Mouse (Mus musculus) E14TG2a.4 (cell line): ENCODE results near the gene Tmem200a.
"Not testable (repeated sequence)": the region's sequence is repeated elsewhere in the genome, so short reads cannot be mapped to it uniquely, and the experiment has no call there.

Source experiments
- H3K27me3 ChIP-seq: 2 replicates; pipeline ENCODE4 v1.6.1; 2014; ENCODE audit warnings: low read length, control low read depth; ENCODE audit not compliant: insufficient read depth
- H3K36me3 ChIP-seq: 2 replicates; pipeline ENCODE4 v1.6.1; 2014; ENCODE audit warnings: low read length, control low read depth; ENCODE audit not compliant: insufficient read depth
- H3K4me1 ChIP-seq: replicated peaks from 2 replicates; pipeline ENCODE4 v1.6.1; 2014; ENCODE audit warnings: low read depth, low read length, control low read depth
- H3K4me3 ChIP-seq: replicated peaks from 2 replicates; pipeline ENCODE4 v1.5.1; 2014; ENCODE audit warnings: mild to moderate bottlenecking, low read length
- H3K9me3 ChIP-seq: 2 replicates; pipeline ENCODE4 v1.6.1; 2014; ENCODE audit warnings: low read length, control low read depth
- CTCF ChIP-seq: conservative IDR thresholded peaks from 2 replicates; pipeline ENCODE4 v1.5.1; 2014; ENCODE audit warnings: low read length
- NANOG ChIP-seq: IDR thresholded peaks from 2 replicates; pipeline ENCODE4 v1.6.1; 2014; ENCODE audit warnings: borderline replicate concordance, low read length, mixed read lengths
- POU5F1 ChIP-seq: IDR thresholded peaks from 2 replicates; pipeline ENCODE4 v1.6.1; 2014; ENCODE audit warnings: low read length, borderline replicate concordance

Tmem200a gene

GRCm38 (mm10) chr10:25927553-25928447, 151.1 kb downstream of the Tmem200a start:
- H3K36me3 ChIP-seq, result no peaks in the 10 kb centered on the region
- no peaks in the 10 kb centered on the region for H3K9me3 ChIP-seq
- H3K4me3 ChIP-seq, result no peak overlapping the region
- TF ChIP-seq POU5F1 (no peak), CTCF (no peak), NANOG (no peak)
- peaks cover 16% of the 10 kb centered on the region for H3K4me1 ChIP-seq
- no peaks in the 10 kb centered on the region for H3K27me3 ChIP-seq

GRCm38 (mm10) chr10:25920640-25921278, 158.1 kb downstream of the Tmem200a start:
- TF ChIP-seq CTCF (no peak), POU5F1 (no peak), NANOG (no peak)
- Histone ChIP-seq H3K4me1 (no peaks in the 10 kb centered on the region), H3K9me3 (no peaks in the 10 kb centered on the region), H3K36me3 (no peaks in the 10 kb centered on the region), H3K4me3 (no peak overlapping the region), H3K27me3 (no peaks in the 10 kb centered on the region)

DNA sequence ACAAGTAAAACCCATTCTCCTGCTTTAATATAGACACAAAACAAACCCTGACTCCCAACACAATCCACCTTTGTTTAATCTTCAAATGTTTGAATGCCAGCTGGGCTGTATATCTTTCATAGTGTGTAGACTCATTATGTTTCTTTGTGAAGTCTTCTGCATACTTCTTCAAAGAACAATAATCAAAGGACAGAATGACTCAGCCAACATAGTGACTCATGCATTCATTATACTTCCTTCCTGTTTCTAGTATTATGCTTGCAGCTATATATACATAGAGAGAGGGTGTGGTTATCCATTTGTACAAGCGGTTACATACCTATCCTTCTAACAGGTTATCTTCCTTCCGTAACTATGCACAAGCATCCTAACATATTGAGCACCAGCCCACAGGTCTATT, 160.7 kb downstream of the Tmem200a start:
- no peak for TF ChIP-seq CTCF
- TF ChIP-seq POU5F1, result no peak
- TF ChIP-seq NANOG, result no peak
- Histone ChIP-seq H3K36me3 (no peaks in the 10 kb centered on the region), H3K4me1 (no peaks in the 10 kb centered on the region), H3K27me3 (no peaks in the 10 kb centered on the region), H3K4me3 (no peak overlapping the region), H3K9me3 (no peaks in the 10 kb centered on the region)

DNA sequence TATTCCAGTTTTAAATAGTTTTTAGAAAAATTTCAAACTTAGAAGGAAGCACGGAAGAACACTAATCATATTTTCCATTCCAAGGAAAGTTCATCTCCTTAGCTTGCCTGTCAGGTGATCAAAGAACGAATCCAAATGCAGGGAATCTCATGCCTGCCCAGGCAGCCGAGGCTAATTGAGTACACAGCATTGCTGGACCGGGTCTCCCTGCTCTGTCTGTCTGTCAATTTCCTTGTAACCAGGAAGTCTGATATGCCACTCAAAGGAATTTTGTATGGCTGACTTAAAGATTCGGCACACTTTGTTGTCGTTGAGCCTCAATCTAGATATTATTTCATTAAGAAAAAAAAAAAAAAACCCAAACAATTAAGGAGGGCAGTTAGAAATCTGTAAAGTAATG, 168.6 kb downstream of the Tmem200a start:
- Histone ChIP-seq H3K36me3 (no peaks in the 10 kb centered on the region), H3K27me3 (no peaks in the 10 kb centered on the region), H3K4me3 (no peak overlapping the region), H3K4me1 (no peaks in the 10 kb centered on the region), H3K9me3 (no peaks in the 10 kb centered on the region)
- TF ChIP-seq CTCF (no peak), NANOG (no peak)

- H3K4me3 ChIP-seq, result no peak overlapping the region
- TF ChIP-seq POU5F1 (no peak), NANOG (no peak), CTCF (peak; percentile 27)
- H3K36me3 ChIP-seq, result no peaks in the 10 kb centered on the region
- no peaks in the 10 kb centered on the region for H3K4me1 ChIP-seq
- H3K9me3 ChIP-seq, result no peaks in the 10 kb centered on the region
- no peaks in the 10 kb centered on the region for H3K27me3 ChIP-seq
Measured at GRCm38 (mm10) chr10:25908027-25909012, 170.5 kb downstream of the Tmem200a start.

- H3K4me3 ChIP-seq, H3K27me3 ChIP-seq, H3K36me3 ChIP-seq, H3K9me3 ChIP-seq, H3K4me1 ChIP-seq: not testable (repeated sequence)
Measured at GRCm38 (mm10) chr10:25894126-25894525, 184.7 kb downstream of the Tmem200a start.

DNA sequence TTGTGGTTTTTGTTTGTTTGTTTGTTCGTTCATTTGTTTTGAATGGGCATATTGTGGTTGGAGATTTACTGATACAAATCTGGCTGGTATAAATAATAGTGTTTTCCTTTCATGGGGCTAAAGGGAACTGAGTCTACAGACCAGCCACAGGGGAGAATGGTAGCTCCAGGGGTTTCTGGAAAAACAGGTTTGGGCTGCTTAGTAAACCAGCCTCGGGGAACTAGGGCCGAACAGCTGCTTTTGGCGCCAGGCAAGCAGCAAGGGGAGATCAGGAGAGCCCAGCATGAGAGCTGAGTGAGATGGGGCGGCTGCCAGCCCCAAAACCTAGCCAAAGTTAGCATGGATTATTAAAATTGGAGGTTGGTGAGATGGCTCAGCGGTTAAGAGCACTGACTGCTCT, 191.6 kb downstream of the Tmem200a start:
- no peaks in the 10 kb centered on the region for H3K27me3 ChIP-seq
- no peak for TF ChIP-seq CTCF
- no peak for TF ChIP-seq POU5F1
- TF ChIP-seq NANOG, result no peak
- H3K4me3 ChIP-seq, result no peak overlapping the region
- H3K36me3 ChIP-seq, result no peaks in the 10 kb centered on the region
- no peaks in the 10 kb centered on the region for H3K4me1 ChIP-seq
- peaks cover 26% of the 10 kb centered on the region for H3K9me3 ChIP-seq

DNA sequence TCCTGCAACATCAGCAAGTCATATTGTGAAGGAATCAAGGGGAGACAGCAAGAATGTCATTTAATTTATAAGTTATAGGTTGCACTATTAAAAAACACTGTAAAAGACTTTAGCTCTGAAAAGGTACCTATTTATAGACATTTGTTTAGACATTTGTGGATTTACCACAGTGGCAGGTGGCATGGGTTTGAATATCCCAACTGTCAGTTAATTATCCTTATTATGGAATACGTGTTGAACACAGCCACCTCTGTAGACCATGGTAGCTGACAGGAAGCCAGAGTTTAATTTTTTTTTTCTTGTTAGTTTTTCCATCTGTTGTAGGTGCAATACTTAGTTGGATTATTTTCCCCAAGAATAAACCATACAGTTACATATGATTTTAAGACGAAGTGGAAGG, 194.3 kb downstream of the Tmem200a start:
- no peaks in the 10 kb centered on the region for H3K27me3 ChIP-seq
- TF ChIP-seq POU5F1, result no peak
- no peak for TF ChIP-seq NANOG
- no peak for TF ChIP-seq CTCF
- H3K9me3 ChIP-seq, result peaks cover 23% of the 10 kb centered on the region
- no peak overlapping the region for H3K4me3 ChIP-seq
- H3K4me1 ChIP-seq, result no peaks in the 10 kb centered on the region
- no peaks in the 10 kb centered on the region for H3K36me3 ChIP-seq

- TF ChIP-seq POU5F1, result no peak
- TF ChIP-seq NANOG, result no peak
- TF ChIP-seq CTCF, result no peak
- Histone ChIP-seq H3K9me3 (no peaks in the 10 kb centered on the region), H3K4me1 (peaks cover 6% of the 10 kb centered on the region), H3K27me3 (no peaks in the 10 kb centered on the region), H3K36me3 (no peaks in the 10 kb centered on the region), H3K4me3 (no peak overlapping the region)
Measured at GRCm38 (mm10) chr10:25877731-25878130, 201.1 kb downstream of the Tmem200a start.
